In the genomic region with DNA sequence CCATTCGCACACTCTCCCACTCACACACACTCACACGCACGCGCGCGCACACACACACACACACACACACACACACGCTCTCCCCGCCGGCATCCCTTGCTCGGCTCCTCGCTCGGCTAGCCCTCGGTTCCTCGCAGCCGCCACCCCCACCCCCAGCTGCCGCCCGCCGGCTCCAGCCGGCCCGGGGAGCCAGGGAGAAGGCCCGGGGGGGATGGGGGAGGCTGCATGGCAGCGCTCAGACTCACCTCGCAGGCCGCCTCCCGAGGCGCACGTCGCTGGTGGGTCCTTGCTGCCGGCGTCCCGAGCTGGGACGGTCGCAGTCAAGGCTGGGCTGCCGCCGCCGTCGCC, we compare ENCODE assay signal across 10 mouse cellular contexts. TPM values are rescaled to one million over a fixed set of nuclear protein-coding genes. Genes with fewer than 3 reads are reported as not detected.
DNase-seq lines count a peak whose midpoint lies in the region; ATAC-seq and TF ChIP-seq lines count a peak whose summit lies in the region.
"Had no signal": no experiment of that assay in that cellular context is flagged by ENCODE, and none has a peak within 500 bp of the region (broad histone marks: within the 10 kb centered on the region; RNA-seq: fewer than 3 reads in every experiment).

No protein-coding gene starts in this region.

- peak; percentile 68 for ATAC-seq in forebrain, embryonic 14.5 days
- ATAC-seq in liver, embryonic 16.5 days (ENCODE audit: low read depth), result no peak

- H3K9me3 ChIP-seq in forebrain, embryonic 14.5 days (replicated peaks; ENCODE audit: control insufficient read depth, low read length), result no peaks in the 10 kb centered on the region
- H3K9me3 ChIP-seq in liver, embryonic 16.5 days (replicated peaks; ENCODE audit: control insufficient read depth, low read length), result no peaks in the 10 kb centered on the region

- H3K27ac ChIP-seq in forebrain, embryonic 14.5 days (ENCODE audit: low read depth, low read length), result peak overlapping the region; percentile 92
- H3K27ac ChIP-seq in liver, embryonic 16.5 days (ENCODE audit: low read length), result no peak overlapping the region
- no peak overlapping the region for H3K27ac ChIP-seq in small intestine, adult 2 months (ENCODE audit: insufficient read depth, low read depth, low read length)

- TF ChIP-seq POLR2A in small intestine, adult 2 months (IDR thresholded peaks at IDR 0.05; ENCODE audit: low read depth, low read length), result no peak

- H3K36me3 ChIP-seq in forebrain, embryonic 14.5 days (ENCODE audit: control insufficient read depth, insufficient read depth, low read length), result no peaks in the 10 kb centered on the region
- no peaks in the 10 kb centered on the region for H3K36me3 ChIP-seq in liver, embryonic 16.5 days (ENCODE audit: control insufficient read depth, insufficient read depth)
- H3K36me3 ChIP-seq in small intestine, adult 2 months (ENCODE audit: control insufficient read depth, insufficient read depth, low read length), result no peaks in the 10 kb centered on the region

- H3K4me2 ChIP-seq in forebrain, embryonic 14.5 days (ENCODE audit: low read length), result peak overlapping the region; percentile 57
- H3K4me2 ChIP-seq in liver, embryonic 16.5 days (ENCODE audit: low read depth, low read length), result peak overlapping the region; percentile 65

- H3K9ac ChIP-seq in forebrain, embryonic 14.5 days (ENCODE audit: low read length), result peak overlapping the region; percentile 73
- H3K9ac ChIP-seq in liver, embryonic 16.5 days (ENCODE audit: low read depth, low read length), result no peak overlapping the region

- no peak for TF ChIP-seq CTCF in small intestine, adult 2 months (IDR thresholded peaks at IDR 0.05; ENCODE audit: extremely low read depth, insufficient read length, insufficient replicate concordance, low read depth, low read length)

- no peaks in the 10 kb centered on the region; the same call in 1 of the 2 replicates for H3K4me1 ChIP-seq in forebrain, embryonic 14.5 days (ENCODE audit: control insufficient read depth, insufficient read depth, low read length)
- no peaks in the 10 kb centered on the region for H3K4me1 ChIP-seq in liver, embryonic 16.5 days (ENCODE audit: control insufficient read depth, low read depth, low read length)
- H3K4me1 ChIP-seq in small intestine, adult 2 months (ENCODE audit: control insufficient read depth, insufficient read depth, insufficient read length, low read length), result peaks cover 2% of the 10 kb centered on the region; the same call in 1 of the 2 replicates

- H3K27me3 ChIP-seq in forebrain, embryonic 14.5 days (replicated peaks; ENCODE audit: control insufficient read depth, insufficient read depth, low read length), result 0 out of 2 replicates have a peak, but pooled peaks cover 5% of the 10 kb centered on the region
- peaks cover 48% of the 10 kb centered on the region for H3K27me3 ChIP-seq in liver, embryonic 16.5 days (ENCODE audit: control insufficient read depth, insufficient read depth, low read depth, low read length)
- H3K27me3 ChIP-seq in small intestine, adult 2 months (ENCODE audit: control insufficient read depth, insufficient read depth, low read length), result peaks cover 13% of the 10 kb centered on the region
- H3K27me3 ChIP-seq: CH12.LX had no signal

- WGBS in forebrain, embryonic 14.5 days, result 33% methylated on average over 13 of the region's 37 CpGs
- 16% methylated on average over 24 of the region's 37 CpGs for WGBS in liver, embryonic 16.5 days (ENCODE audit: insufficient replicate concordance)
- 20% methylated on average over 29 of the region's 37 CpGs for WGBS in small intestine, adult 2 months

- DNase-seq in heart, adult 11 months, result peak; percentile 87
- DNase-seq in heart, adult 8-10 months (ENCODE audit: low spot score), result no peak
- DNase-seq in adrenal gland, postnatal 25 days, result peak; percentile 35
- DNase-seq in forebrain, embryonic 14.5 days (ENCODE audit: low spot score), result no peak
- peak; percentile 16 for DNase-seq in kidney, adult 9 months
- no peak for DNase-seq in B cell, adult 2 months

- H3K4me3 ChIP-seq in forebrain, embryonic 14.5 days (ENCODE audit: low read depth, low read length), result peak overlapping the region; percentile 49
- peak overlapping the region; percentile 44 for H3K4me3 ChIP-seq in liver, embryonic 16.5 days (ENCODE audit: low read depth, low read length)
- peak overlapping the region; percentile 63 for H3K4me3 ChIP-seq in small intestine, adult 2 months (ENCODE audit: low read depth, low read length)

RNA-seq across cellular contexts. Expression of gene Nexmif, which starts 0.6 kb away (rescaled TPM):
- under 1 TPM; 0.09 to 0.29 (median 0.16) TPM for total RNA-seq in heart, adult 8-10 months (2022)
- 16.2 and 18.2 TPM in 2 replicates for total RNA-seq in adrenal gland, postnatal 25 days (2021)
- 9.7 and 13.6 TPM in 2 replicates for polyA plus RNA-seq in forebrain, embryonic 14.5 days (2014; fragmentation: Nextera tagmentation; extraction: Ambion mirVana)
- polyA plus RNA-seq in liver, embryonic 16.5 days (2015; fragmentation: Nextera tagmentation; extraction: Ambion mirVana), result 0.02 and 0.04 TPM in 2 replicates
- polyA plus RNA-seq in small intestine, adult 2 months (2012; rRNA removed), result 0.08 TPM in 1 of 2 replicates, not detected in the other
- total RNA-seq: CH12.LX; neutrophil, adult 5-6 weeks had no signal

Comparison
In these comparisons a context has a peak if more than half of its experiments do, and no peak if none do; other contexts are left out.
1. DNase-seq: peak in heart, adult 11 months (single experiment), adrenal gland, postnatal 25 days (single experiment) and kidney, adult 9 months (single experiment); none in heart, adult 8-10 months (single experiment), forebrain, embryonic 14.5 days (single experiment) and B cell, adult 2 months (0 of 2).
2. Peak in every context shown above with its lines, with median percentiles within 50 percentile points of each other: H3K4me3 ChIP-seq.